Mouse (Mus musculus) erythroblast, adult 5-6 weeks (primary cell): Measurements from ENCODE around the gene Galnt9. TPM values are rescaled to one million over a fixed set of nuclear protein-coding genes. Genes with fewer than 3 reads are reported as not detected.
A peak's percentile ranks its signal among the peaks of the same experiment; 100 is the strongest.

Experiments
- ATAC-seq: replicated peaks from 2 replicates; pipeline ENCODE4 v1.8.0; 2016; ENCODE audit warnings: moderate number of reproducible peaks, mild to moderate bottlenecking, moderate TSS enrichment, inconsistent platforms; ENCODE audit not compliant: poor library complexity, low FRiP score, severe bottlenecking
- total RNA-seq, 2 experiments: library from RNA; stranded (forward) in 1 of 2; stranded (reverse) in 1 of 2; fragments of 150-400 nt in 1 of 2; fragments of 200-764, 138-1000 nt in 1 of 2; gene quantifications; 2 replicates each; pipeline versions ENCODE4 v1.2.3 to v1.2.4; 2015 to 2017; ENCODE audit warnings: low replicate concordance in 2 of 2

Galnt9 gene
- total RNA-seq, 2 experiments from 2014 or later, result 4.0 to 5.0 TPM

DNA sequence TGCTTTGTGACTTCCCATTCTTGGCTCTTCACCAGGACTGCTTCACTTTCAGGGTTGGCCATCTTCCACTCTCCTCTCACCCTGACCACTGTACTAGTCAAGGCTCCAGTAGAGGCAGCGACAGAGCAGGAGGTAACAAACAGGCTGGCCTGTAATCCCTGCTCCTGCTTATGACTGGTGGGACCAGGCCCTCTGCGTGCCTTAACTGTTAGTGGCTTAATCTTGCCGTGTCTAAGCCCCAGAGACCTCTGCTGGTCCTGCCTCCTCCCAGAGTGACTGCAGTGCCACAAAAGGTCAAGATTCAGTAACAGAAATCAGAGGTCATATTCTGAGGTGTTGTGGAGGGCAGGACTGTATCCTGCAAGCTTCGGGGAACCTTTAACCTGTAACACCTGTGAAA, 13.1 kb upstream of the Galnt9 start:
- no peak for ATAC-seq

- no peak for ATAC-seq
These were observed 9.8 kb upstream of the Galnt9 start for GRCm38 (mm10) chr5:110534402-110534801.

DNA sequence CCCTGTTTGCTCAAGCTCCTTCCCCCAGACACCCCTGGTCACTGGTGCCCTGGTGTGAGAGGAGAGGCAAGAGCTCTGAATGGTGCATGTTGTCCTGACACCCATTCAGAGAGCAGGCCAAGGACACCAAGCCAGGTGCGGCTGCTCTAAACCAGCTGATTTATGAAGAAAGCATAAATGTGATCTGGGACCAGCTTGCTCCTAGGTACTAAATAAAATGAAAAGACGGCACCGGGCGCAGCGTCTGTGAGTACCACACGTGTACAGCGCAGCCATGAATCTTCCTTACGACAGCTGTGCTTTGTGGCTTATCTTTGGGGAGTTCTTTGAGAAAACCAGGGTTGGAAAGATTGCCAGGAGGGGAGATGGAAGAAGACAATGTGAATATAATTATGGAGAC, 8.2 kb upstream of the Galnt9 start:
- ATAC-seq, result no peak

DNA sequence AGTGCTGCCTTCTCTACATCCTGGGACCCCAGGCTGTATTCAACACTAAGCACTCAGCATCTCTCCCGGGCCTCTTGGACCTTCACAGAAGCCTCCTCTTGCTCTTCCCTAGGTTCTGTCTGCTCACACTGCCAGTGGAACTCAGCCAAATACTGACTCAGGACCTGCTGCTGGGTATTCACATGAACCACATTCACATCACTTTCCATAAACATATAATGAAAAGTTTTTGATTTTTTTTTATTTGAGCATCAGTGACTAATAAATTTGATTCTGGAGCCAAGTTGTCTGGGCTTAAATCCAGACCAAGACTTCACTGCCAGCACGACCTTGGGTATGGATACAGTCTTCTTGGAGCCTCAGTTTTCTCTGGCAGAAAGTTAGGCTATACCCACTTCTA, 3.2 kb upstream of the Galnt9 start:
- no peak for ATAC-seq

- no peak for ATAC-seq
These were observed 2.7 kb upstream of the Galnt9 start for GRCm38 (mm10) chr5:110541456-110541855.

DNA sequence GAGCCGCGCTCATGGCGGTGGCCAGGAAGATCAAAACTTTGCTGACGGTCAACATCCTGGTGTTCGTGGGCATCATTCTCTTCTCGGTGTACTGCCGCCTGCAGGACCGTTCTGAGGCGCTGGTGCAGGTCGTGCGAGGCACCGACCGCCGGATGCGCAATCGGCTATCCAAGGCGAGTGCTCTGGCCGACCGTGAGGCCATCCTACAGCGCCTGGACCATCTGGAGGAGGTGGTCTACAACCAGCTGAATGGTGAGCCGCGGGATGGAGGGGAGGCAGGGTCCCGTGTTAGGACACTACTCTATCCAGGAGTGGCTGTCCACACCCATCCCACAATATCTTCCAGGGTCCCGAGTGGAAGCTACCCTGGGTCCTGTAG, 525 bp downstream of the Galnt9 start:
- no peak for ATAC-seq

DNA sequence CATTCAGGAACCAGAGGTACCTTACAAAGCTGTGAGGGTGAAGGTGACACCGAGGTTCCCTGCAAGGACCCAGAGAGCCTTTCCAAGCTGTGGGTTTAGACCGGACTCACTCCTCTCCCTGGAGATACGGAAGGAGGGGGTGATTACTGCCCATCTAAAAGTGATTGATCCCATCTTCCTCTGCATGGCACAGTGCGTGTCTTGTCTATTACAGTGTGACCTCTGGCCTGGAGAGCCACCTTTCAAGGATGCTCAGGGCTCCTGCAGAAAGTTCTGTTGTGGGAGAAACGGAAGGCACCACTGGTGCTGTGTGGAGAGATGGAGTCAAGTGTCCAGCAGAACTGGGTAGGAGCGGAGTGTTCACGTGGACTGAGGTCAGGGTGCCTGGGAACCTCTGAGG, 1.2 kb downstream of the Galnt9 start:
- no peak for ATAC-seq

DNA sequence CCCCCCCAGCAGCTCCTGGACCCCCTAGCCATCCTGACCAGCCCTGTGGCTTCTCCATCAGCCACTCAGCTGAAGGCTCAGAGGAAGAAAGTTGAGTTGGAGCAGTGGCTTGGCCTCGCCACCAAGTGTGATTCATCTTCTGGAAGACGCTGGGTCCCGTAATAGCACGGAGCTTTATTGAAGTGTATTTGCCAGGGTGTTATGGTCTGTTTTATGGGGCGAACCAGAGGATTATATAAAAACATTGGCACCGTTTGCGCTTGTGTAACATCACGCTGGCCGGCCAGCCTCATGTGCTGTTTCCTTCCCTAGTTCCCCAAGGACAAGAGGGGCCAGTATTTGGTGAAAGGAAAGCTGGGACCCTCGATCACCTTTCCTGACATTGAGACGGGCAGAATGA, 2.0 kb downstream of the Galnt9 start:
- ATAC-seq, result no peak

DNA sequence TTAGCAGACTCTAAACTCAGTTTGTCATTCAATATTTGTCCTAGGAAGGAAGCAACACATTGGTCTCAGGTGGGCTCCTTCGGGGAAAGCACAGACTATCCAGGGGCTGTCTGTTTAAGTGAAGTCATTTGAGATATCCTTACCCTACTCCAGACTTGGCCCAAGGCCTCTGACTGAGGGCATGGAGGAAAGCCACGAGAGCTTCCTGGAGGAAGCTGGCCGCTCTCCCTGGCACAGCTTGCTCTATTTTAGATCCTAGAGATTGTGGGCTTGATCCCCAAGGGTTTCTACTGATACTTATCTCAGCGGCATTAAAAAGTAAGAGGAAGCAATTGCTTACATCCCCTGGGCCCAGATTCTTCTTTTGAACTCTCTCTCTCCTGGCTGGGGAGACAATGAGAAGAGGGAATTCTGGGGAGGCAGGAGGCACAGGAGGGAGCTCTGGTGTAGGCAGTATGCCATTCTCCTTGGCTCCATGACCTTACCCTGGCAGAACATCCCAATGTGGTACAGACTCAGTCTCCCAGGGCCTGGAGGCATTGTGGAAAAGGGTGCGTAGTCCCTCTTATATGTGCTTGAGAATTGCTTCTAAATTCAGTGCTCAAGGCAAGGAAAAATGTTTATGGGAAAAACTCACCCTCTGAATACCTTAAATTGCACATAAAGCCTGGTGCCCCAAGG, 2.7 kb downstream of the Galnt9 start:
- no peak for ATAC-seq

- ATAC-seq, result no peak
These were observed 4.3 kb downstream of the Galnt9 start for GRCm38 (mm10) chr5:110548446-110548845.

GRCm38 (mm10) chr5:110550189-110550588, 6.0 kb downstream of the Galnt9 start:
- ATAC-seq, result no peak

DNA sequence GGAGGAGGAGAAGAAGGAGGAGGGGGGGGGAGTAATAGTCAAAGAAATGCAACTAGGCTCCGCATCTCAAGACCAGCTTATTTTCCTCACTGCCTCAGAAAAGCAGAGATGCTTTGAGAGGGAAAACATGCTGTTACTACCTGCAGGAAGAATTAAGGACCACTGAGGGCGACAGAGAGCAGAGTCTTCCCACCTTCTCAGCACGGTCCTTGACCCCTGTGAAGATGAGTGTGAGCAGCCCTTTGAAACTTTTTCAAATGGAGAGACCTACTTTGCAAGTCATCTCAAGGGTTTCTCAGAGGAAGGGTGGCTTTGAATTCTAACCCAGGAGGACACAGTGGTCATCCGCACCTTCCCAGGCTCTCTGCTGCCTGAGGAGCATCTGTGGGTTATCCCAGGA, 6.7 kb downstream of the Galnt9 start:
- no peak for ATAC-seq

DNA sequence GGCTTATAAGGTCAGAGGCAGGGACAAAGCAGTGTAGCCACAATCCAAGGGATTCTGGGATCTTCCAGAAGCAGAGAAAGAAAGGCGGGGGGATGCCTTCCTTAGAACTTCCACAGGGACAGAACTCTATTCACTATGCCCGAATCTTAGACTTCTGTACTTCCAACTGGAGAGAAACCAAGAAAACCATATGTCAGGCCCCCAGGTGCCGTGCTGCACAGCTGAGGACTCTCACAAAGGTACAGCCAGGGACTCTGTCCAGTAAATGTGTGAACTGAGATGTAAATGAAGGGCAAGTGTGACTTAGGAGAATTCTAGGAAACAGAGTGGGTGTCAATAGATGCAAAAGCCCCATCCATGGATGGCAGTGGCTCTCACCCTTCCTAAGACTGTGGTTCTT, 7.8 kb downstream of the Galnt9 start:
- ATAC-seq, result no peak

GRCm38 (mm10) chr5:110553315-110553714, 9.2 kb downstream of the Galnt9 start:
- ATAC-seq, result no peak

GRCm38 (mm10) chr5:110555198-110555597, 11.0 kb downstream of the Galnt9 start:
- no peak for ATAC-seq

DNA sequence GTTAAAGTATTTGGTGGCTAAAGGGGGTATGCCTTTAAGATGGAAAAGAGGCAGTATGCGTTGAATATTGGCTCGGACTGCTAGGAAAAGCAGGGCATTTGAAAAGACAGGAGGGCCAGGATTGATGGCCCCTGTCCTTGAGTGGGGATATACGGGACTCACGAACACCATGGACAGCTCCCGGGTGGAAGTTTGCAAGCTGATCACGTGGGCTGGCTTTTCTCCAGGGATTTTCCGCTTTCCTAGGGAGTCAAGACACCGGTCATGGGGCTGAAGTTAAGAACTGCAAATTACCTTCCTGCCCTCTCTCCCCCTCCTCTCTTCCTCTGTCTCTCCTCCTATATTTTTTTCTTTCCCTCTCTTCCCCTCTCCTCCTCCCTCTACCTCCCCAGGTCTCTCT, 14.2 kb downstream of the Galnt9 start:
- ATAC-seq, result no peak

DNA sequence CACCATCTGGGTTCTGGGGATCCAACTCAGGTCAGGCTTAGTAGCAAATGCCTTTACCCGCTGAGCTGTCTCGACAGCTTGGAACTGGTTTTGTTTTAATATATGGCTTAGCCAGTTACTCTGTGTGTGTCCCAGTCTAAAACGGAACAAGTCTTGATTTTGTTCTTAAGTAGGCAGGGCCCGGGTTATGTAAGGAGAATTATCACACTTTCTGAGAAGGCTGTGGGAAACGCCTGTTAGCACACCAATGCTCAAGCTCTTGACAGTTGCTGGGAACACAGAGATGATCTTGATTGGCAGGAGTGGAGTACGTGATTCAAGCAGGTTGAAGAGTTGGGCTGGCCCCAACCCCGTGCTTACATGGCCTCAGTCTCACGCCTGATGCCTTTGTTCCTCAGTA, 15.5 kb downstream of the Galnt9 start:
- no peak for ATAC-seq

DNA sequence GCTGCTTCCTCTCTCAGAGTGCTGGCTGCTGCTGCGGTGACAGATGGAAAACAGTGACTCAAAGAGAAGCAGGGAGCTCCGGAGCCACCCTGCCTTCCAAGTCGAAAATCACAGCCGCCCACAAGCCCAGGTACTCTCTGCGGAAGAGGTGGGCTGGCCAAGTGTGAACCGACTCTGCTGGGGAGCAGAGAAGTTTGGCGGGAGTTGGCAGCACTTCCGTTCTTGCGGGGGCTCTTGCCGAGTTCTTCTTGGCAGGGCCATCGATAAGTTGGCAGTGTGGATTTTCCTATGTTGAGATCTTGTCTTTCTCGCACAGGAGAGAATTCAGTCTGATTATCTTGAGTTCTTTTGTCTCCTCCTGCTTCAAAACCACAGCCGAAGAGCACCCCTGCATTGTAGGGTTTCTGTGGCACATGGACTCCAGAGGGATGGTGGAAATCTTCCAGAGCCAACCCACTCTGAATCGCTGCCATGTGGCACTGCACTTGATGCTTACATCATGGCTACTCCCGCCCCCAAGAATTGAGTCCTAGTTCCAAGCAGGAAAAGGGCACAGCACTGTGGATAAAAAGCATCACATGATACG, 18.7 kb downstream of the Galnt9 start:
- ATAC-seq, result no peak

- no peak; the same call in 1 of the 2 replicates for ATAC-seq
These were observed 21.0 kb downstream of the Galnt9 start for GRCm38 (mm10) chr5:110564986-110565644.

DNA sequence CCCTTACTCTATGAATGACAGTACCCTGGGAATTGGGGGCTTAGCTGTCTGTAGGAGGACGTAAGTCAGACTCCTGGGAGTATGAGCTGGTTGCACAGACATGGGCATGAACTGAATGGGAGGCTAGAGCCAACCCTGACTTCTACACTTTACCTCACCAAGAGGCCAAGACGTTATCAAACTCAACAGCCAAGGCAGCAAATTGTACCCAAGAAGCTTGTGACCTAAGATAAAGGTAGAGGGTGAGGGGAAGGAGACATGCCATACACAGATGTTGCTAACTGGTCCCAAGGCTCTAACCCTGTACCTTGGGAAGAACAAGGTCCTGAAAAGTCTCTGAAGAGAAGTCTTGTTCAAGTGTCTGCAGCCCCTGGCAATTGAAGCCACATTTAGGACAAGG, 23.4 kb downstream of the Galnt9 start:
- peak; percentile 75 for ATAC-seq

- ATAC-seq, result no peak
These were observed 30.7 kb downstream of the Galnt9 start for GRCm38 (mm10) chr5:110574888-110575287.
